ENCODE assay signal across 8 mouse cellular contexts in the genomic region with DNA sequence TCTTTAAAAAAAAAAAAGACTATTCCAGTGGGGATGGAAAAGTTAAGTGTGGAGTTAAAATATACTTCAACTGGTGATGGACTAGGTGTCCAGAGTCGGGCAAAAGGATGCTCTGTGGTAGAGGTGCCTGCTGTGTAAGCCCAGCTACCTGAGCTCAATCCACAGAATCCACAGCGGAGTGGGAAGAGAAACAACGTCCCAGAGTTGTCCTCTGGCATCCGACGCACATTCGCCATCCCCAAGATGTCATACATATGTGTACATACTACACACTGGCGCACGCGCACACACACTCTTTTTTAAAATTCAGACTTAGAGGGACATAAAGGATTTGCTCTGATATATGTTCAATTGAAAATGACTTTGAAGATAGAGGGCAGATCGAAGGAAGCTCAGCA. TPM values are rescaled to one million over a fixed set of nuclear protein-coding genes. Genes with fewer than 3 reads are reported as not detected.
A peak's percentile ranks its signal among the peaks of the same experiment; 100 is the strongest.
DNase-seq lines count a peak whose midpoint lies in the region; TF ChIP-seq lines count a peak whose summit lies in the region.

No protein-coding gene starts in this region.

- in situ Hi-C loops in CH12.LX (cut with MboI; ENCODE audit: low pct_ligation_motif_present, low pct_unique_long_range_greater_than_20kb, low sequenced_read_pairs): no loop called here

- no peaks in the 10 kb centered on the region for H3K9me3 ChIP-seq in CH12.LX (replicated peaks; ENCODE audit: low read length)
- H3K9me3 ChIP-seq in hindbrain, embryonic 10.5 days: no peaks in the 10 kb centered on the region

- TF ChIP-seq RAD21 in CH12.LX (IDR thresholded peaks at IDR 0.05; ENCODE audit: low read depth, low read length): no peak

- TF ChIP-seq POLR2A in heart, adult 2 months (IDR thresholded peaks at IDR 0.05; ENCODE audit: insufficient read depth, low read depth, low read length): no peak
- peak; percentile 33; the same call in 1 of the 2 replicates for TF ChIP-seq POLR2A in CH12.LX (IDR thresholded peaks at IDR 0.05; ENCODE audit: low read depth, low read length)

- intact Hi-C loops in heart, adult 2 months (cut with DNase I): no loop called here
- intact Hi-C loops in heart, postnatal 10 days (cut with DNase I): no loop called here
- intact Hi-C loops in left cerebral cortex, postnatal 14 days (cut with DNase I): no loop called here

- H3K27ac ChIP-seq in heart, adult 2 months: no peak overlapping the region; the same call in 1 of the 2 replicates
- H3K27ac ChIP-seq in CH12.LX (ENCODE audit: insufficient read depth, low read depth) (peak overlapping the region; percentile 25; the same call in 1 of the 2 replicates), macrophage (peak overlapping the region; percentile 55; the same call in 1 of the 2 replicates)
- H3K27ac ChIP-seq in hindbrain, embryonic 10.5 days: 0 out of 2 replicates have a peak overlapping the region, but pooled peaks have one; percentile 90

- WGBS in heart, adult 2 months: 36% methylated on average over 10 of the region's 10 CpGs
- WGBS in hindbrain, embryonic 10.5 days: 55% methylated on average over 10 of the region's 10 CpGs
- 56% methylated on average over 10 of the region's 10 CpGs for WGBS in macrophage (ENCODE audit: missing documents)

- H3K9ac ChIP-seq in heart, adult 2 months (ENCODE audit: low read depth, low read length): no peak overlapping the region
- H3K9ac ChIP-seq in CH12.LX (ENCODE audit: insufficient read depth, low read depth): peak overlapping the region; percentile 90

- TF ChIP-seq EP300 in heart, adult 2 months (IDR thresholded peaks at IDR 0.05; ENCODE audit: insufficient read depth, low read depth, low read length): no peak
- TF ChIP-seq EP300 in CH12.LX (IDR thresholded peaks at IDR 0.05; ENCODE audit: low read length): no peak

- peak overlapping the region; percentile 90; the same call in 1 of the 2 replicates for H3K4me3 ChIP-seq in heart, adult 2 months
- H3K4me3 ChIP-seq in CH12.LX (replicated peaks in 1 of 3; ENCODE audit: low read depth in 2 of 3, low read length in 2 of 3, poor library complexity in 1 of 3) (peak overlapping the region; percentile 67 to 89 (median 74)), macrophage (ENCODE audit: inconsistent target) (peak overlapping the region; percentile 93)
- peak overlapping the region; percentile 86 for H3K4me3 ChIP-seq in hindbrain, embryonic 10.5 days

- H3K27me3 ChIP-seq in heart, adult 2 months (ENCODE audit: control insufficient read depth, insufficient read depth, low read length): no peaks in the 10 kb centered on the region
- no peaks in the 10 kb centered on the region for H3K27me3 ChIP-seq in CH12.LX (replicated peaks)
- no peaks in the 10 kb centered on the region for H3K27me3 ChIP-seq in hindbrain, embryonic 10.5 days (ENCODE audit: insufficient read depth, poor library complexity, severe bottlenecking)

- no peaks in the 10 kb centered on the region for H3K36me3 ChIP-seq in heart, adult 2 months (ENCODE audit: control insufficient read depth, insufficient read depth, low read length)
- H3K36me3 ChIP-seq in CH12.LX (replicated peaks in 1 of 2; ENCODE audit: control insufficient read depth in 1 of 2, insufficient read depth in 1 of 2, low read length in 1 of 2): peaks cover under 1 to 23% of the 10 kb centered on the region in 2 experiments
- H3K36me3 ChIP-seq in hindbrain, embryonic 10.5 days: peaks cover 11% of the 10 kb centered on the region; the same call in 1 of the 2 replicates
- H3K36me3 ChIP-seq in macrophage (ENCODE audit: inconsistent target): no peaks in the 10 kb centered on the region

- no peak for DNase-seq in heart, adult 2 months
- DNase-seq in heart, postnatal 10 days: no peak
- DNase-seq in CH12.LX (ENCODE audit: extremely low read depth): peak; percentile 71
- no peak for DNase-seq in hindbrain, embryonic 10.5 days (ENCODE audit: low spot score)
- DNase-seq in thymus, postnatal 36 days: no peak
- DNase-seq in left cerebral cortex, postnatal 14 days (ENCODE audit: low spot score in 2 of 2): no peak
- no peak for DNase-seq in left cerebral cortex, adult 9 months (ENCODE audit: low spot score in 2 of 2)

- H3K4me1 ChIP-seq in heart, adult 2 months (ENCODE audit: control insufficient read depth, insufficient read depth, low read length): peaks cover 2% of the 10 kb centered on the region
- H3K4me1 ChIP-seq in CH12.LX (ENCODE audit: control insufficient read depth in 1 of 2, insufficient read depth in 2 of 2): peaks cover 21 to 67% of the 10 kb centered on the region in 2 experiments
- peaks cover 26% of the 10 kb centered on the region for H3K4me1 ChIP-seq in hindbrain, embryonic 10.5 days (replicated peaks)

- peak overlapping the region; percentile 82 for H3K4me2 ChIP-seq in CH12.LX (ENCODE audit: insufficient read depth, low read depth, poor library complexity, severe bottlenecking)

- dilution Hi-C loops in CH12.LX (cut with MboI; ENCODE audit: extremely low pct_ligation_motif_present, extremely low pct_unique_long_range_greater_than_20kb, low sequenced_read_pairs): no loop called here

- H3K79me2 ChIP-seq in heart, adult 2 months (replicated peaks; ENCODE audit: control insufficient read depth, insufficient read depth, low read length): no peaks in the 10 kb centered on the region; the same call in none of the 2 replicates
- H3K79me2 ChIP-seq in CH12.LX (replicated peaks; ENCODE audit: control insufficient read depth, extremely low read depth, insufficient read depth, poor library complexity, severe bottlenecking) (peaks cover 68% of the 10 kb centered on the region), macrophage (ENCODE audit: inconsistent target) (peaks cover 59% of the 10 kb centered on the region)

- TF ChIP-seq CTCF in heart, adult 2 months (IDR thresholded peaks at IDR 0.05): no peak
- TF ChIP-seq CTCF in CH12.LX (conservative IDR thresholded peaks at IDR 0.05 in 1 of 2, IDR thresholded peaks at IDR 0.05 in 1 of 2; ENCODE audit: low read depth in 2 of 2, low read length in 2 of 2): no peak

TF ChIP-seq in CH12.LX, 34 proteins besides CTCF, POLR2A, EP300 and RAD21:
- TF ChIP-seq USF2 (conservative IDR thresholded peaks at IDR 0.05; ENCODE audit: low read depth, low read length): no peak
- no peak for TF ChIP-seq GABPA (IDR thresholded peaks at IDR 0.05; ENCODE audit: insufficient replicate concordance, low read depth, low read length)
- no peak for TF ChIP-seq CHD1 (IDR thresholded peaks at IDR 0.05; ENCODE audit: low read depth, low read length)
- TF ChIP-seq ELF1 (IDR thresholded peaks at IDR 0.05; ENCODE audit: low read depth, low read length): no peak
- TF ChIP-seq ZC3H11A (IDR thresholded peaks at IDR 0.05; ENCODE audit: low read depth, low read length): no peak
- no peak for TF ChIP-seq MAFK (IDR thresholded peaks at IDR 0.05; ENCODE audit: insufficient replicate concordance, low read length)
- TF ChIP-seq NRF1 (IDR thresholded peaks at IDR 0.05; ENCODE audit: low read depth, low read length): peak; percentile 75
- TF ChIP-seq SIN3A (IDR thresholded peaks at IDR 0.05; ENCODE audit: low read length): peak; percentile 45; the same call in 1 of the 2 replicates
- no peak for TF ChIP-seq BHLHE40 (IDR thresholded peaks at IDR 0.05; ENCODE audit: low read depth, low read length)

RNA-seq across cellular contexts. Expression of a gene that starts 0.9 kb away (rescaled TPM):
- total RNA-seq in heart, adult 2 months (2021): 10 to 100 TPM; 54.8 to 60.7 TPM
- polyA plus RNA-seq in heart, adult 2 months (2012; rRNA removed): 16.8 and 24.8 TPM in 2 replicates
- 10 to 100 TPM; 82.4 to 90.0 TPM for total RNA-seq in heart, postnatal 10 days (2021)
- total RNA-seq in CH12.LX (2012; rRNA removed): 287 and 354 TPM in 2 replicates
- total RNA-seq in CH12.LX (2014; rRNA removed): 357 and 379 TPM in 2 replicates
- 230 and 247 TPM in 2 replicates for polyA plus RNA-seq in CH12.LX (2012; ENCODE audit: insufficient read length, low read depth)
- polyA plus RNA-seq in hindbrain, embryonic 10.5 days (2016; fragmentation: Nextera tagmentation; extraction: Ambion mirVana): 136 and 178 TPM in 2 replicates
- 10 to 100 TPM in 21 of 26 experiments, 1 to 10 TPM in 5; 2.7 to 36.0 (median 18.4) TPM for total RNA-seq in macrophage (2018; cell fraction: chromatin; rRNA removed)
- total RNA-seq in macrophage (2018; cell fraction: cytosol; rRNA removed): 10 to 100 TPM; 26.8 to 50.0 (median 40.2) TPM
- 10 to 100 TPM; 13.5 to 57.9 (median 24.7) TPM for total RNA-seq in macrophage (2018; cell fraction: nucleus; rRNA removed)
- polyA plus RNA-seq in macrophage (2018): 37.9 to 93.2 TPM (median 39.5 TPM) in 3 replicates
- total RNA-seq in left cerebral cortex, postnatal 14 days (2021): 10 to 100 TPM; 43.8 to 47.9 TPM

RNA-seq across cellular contexts. Expression of a gene that starts 1.0 kb away (rescaled TPM):
- total RNA-seq in heart, adult 2 months (2021): 1 to 10 TPM; 5.7 to 6.4 TPM
- polyA plus RNA-seq in heart, adult 2 months (2012; rRNA removed): 3.2 and 3.9 TPM in 2 replicates
- 1 to 10 TPM; 4.9 to 7.4 TPM for total RNA-seq in heart, postnatal 10 days (2021)
- total RNA-seq in CH12.LX (2012; rRNA removed) (11.5 and 13.9 TPM in 2 replicates), CH12.LX (2014; rRNA removed) (13.9 and 15.4 TPM in 2 replicates)
- polyA plus RNA-seq in CH12.LX (2012; ENCODE audit: insufficient read length, low read depth) (11.8 and 12.5 TPM in 2 replicates), macrophage (2018) (3.6 to 6.3 TPM (median 5.0 TPM) in 3 replicates)
- 14.6 and 17.4 TPM in 2 replicates for polyA plus RNA-seq in hindbrain, embryonic 10.5 days (2016; fragmentation: Nextera tagmentation; extraction: Ambion mirVana)
- 10 to 100 TPM in 14 of 26 experiments, 1 to 10 TPM in 10, under 1 TPM in 2; 0.29 to 23.9 (median 10.9) TPM for total RNA-seq in macrophage (2018; cell fraction: chromatin; rRNA removed)
- total RNA-seq in macrophage (2018; cell fraction: cytosol; rRNA removed): 1 to 10 TPM; 1.4 to 5.2 (median 3.4) TPM
- 10 to 100 TPM in 3 of 26 experiments, 1 to 10 TPM in 23; 1.1 to 17.3 (median 6.3) TPM for total RNA-seq in macrophage (2018; cell fraction: nucleus; rRNA removed)
- 10 to 100 TPM; 10.6 to 11.6 TPM for total RNA-seq in left cerebral cortex, postnatal 14 days (2021)
